Mouse (Mus musculus): ENCODE measurements around the gene Jhy. TPM values are rescaled to one million over a fixed set of nuclear protein-coding genes. Genes with fewer than 3 reads are reported as not detected.

Jhy gene
- total and polyA plus RNA-seq, 3 experiments = 0.10 TPM; not detected in 2

DNA sequence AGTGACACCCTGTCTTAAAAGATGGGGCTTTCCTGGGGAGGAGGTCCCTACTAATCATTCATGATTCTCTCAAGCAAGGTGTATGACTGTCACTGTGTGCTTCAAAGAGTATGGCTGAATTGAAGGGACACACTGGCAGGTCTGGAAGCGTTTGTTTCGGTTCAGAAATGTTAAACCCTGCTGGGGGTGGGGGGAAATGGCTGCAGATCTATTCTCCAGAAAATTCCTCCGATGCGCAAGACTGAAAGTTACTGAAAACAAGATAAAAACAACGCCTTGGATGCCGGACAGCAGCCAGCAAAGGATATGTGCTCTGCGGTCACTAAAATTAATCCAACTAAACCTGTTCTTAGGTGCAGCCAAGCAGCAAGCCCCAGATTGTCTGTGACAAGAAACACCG is 55.5 kb downstream of the Jhy start:
- no peak for DNase-seq
- WGBS = 75% methylated on average over 8 of the region's 8 CpGs
- no peak overlapping the region for H3K9ac ChIP-seq (ENCODE audit: low read depth, low read length)
- no peak overlapping the region for H3K4me3 ChIP-seq
- no peaks in the 10 kb centered on the region for H3K36me3 ChIP-seq (ENCODE audit: control insufficient read depth, insufficient read depth, low read length)
- no peaks in the 10 kb centered on the region for H3K79me2 ChIP-seq (replicated peaks; ENCODE audit: control insufficient read depth, insufficient read depth, low read length)
- H3K27me3 ChIP-seq (ENCODE audit: control insufficient read depth, insufficient read depth, low read length) = no peaks in the 10 kb centered on the region
- TF ChIP-seq CTCF (IDR thresholded peaks at IDR 0.05) = no peak
- no peak for TF ChIP-seq POLR2A (IDR thresholded peaks at IDR 0.05; ENCODE audit: insufficient read depth, low read depth, low read length)
- TF ChIP-seq EP300 (IDR thresholded peaks at IDR 0.05; ENCODE audit: insufficient read depth, low read depth, low read length) = no peak
- no peaks in the 10 kb centered on the region for H3K4me1 ChIP-seq (ENCODE audit: control insufficient read depth, insufficient read depth, low read length)
- H3K27ac ChIP-seq = no peak overlapping the region
- intact Hi-C loops (cut with DNase I) = no loop called here

DNA sequence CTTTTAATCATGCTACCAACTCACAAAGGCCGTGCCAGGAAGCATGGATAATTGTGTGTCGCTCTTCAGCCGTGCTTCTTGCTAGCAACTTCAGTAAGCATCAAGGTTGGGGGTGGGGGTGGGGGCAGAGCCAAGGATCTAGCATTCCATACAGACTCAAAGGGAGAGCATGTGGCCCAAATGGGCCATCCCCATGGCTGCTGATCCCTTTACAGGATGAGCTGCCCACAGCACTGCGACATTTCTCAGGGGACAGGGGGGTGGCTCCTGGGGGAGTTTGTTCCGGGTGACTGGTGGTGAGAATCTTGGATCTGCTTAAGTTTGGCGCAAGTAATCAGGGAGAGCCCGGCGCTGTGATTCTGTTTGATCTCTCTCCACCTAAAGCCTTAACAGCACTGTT is 56.5 kb downstream of the Jhy start:
- TF ChIP-seq POLR2A (IDR thresholded peaks at IDR 0.05; ENCODE audit: insufficient read depth, low read depth, low read length) (no peak), EP300 (IDR thresholded peaks at IDR 0.05; ENCODE audit: insufficient read depth, low read depth, low read length) (no peak)
- Histone ChIP-seq H3K27me3 (ENCODE audit: control insufficient read depth, insufficient read depth, low read length) (no peaks in the 10 kb centered on the region), H3K4me1 (ENCODE audit: control insufficient read depth, insufficient read depth, low read length) (no peaks in the 10 kb centered on the region), H3K9ac (ENCODE audit: low read depth, low read length) (no peak overlapping the region), H3K4me3 (no peak overlapping the region), H3K27ac (no peak overlapping the region), H3K36me3 (ENCODE audit: control insufficient read depth, insufficient read depth, low read length) (no peaks in the 10 kb centered on the region), H3K79me2 (replicated peaks; ENCODE audit: control insufficient read depth, insufficient read depth, low read length) (no peaks in the 10 kb centered on the region)
- 35% methylated on average over 8 of the region's 8 CpGs for WGBS
- intact Hi-C loops (cut with DNase I) = no loop called here
- no peak for DNase-seq

DNA sequence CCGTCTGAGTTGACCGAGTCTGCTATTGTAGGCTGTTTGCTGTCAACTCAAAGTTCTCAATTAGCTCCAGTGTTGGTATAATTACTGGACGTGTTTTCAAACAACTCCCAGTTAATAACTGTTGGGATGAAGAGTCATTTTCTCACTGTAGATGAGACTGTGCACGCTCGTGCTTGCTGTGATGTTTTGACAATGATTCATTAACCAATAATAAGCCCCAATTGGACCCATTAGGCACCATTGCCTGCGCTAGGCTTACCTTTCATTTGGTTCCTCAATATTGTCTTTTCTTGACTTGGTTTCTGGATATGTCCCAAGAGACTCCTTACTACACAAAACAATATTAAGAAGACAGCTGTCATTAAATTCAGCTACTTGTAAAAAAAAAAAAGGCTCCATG is 71.5 kb downstream of the Jhy start:
- intact Hi-C loops (cut with DNase I) = no loop called here
- no peaks in the 10 kb centered on the region for H3K4me1 ChIP-seq (ENCODE audit: control insufficient read depth, insufficient read depth, low read length)
- no peak for DNase-seq
- H3K27me3 ChIP-seq (ENCODE audit: control insufficient read depth, insufficient read depth, low read length) = peaks cover 2% of the 10 kb centered on the region; the same call in 1 of the 2 replicates
- H3K36me3 ChIP-seq (ENCODE audit: control insufficient read depth, insufficient read depth, low read length) = no peaks in the 10 kb centered on the region
- no peak overlapping the region for H3K4me3 ChIP-seq
- H3K9ac ChIP-seq (ENCODE audit: low read depth, low read length) = no peak overlapping the region
- TF ChIP-seq POLR2A (IDR thresholded peaks at IDR 0.05; ENCODE audit: insufficient read depth, low read depth, low read length) (no peak), EP300 (IDR thresholded peaks at IDR 0.05; ENCODE audit: insufficient read depth, low read depth, low read length) (no peak), CTCF (IDR thresholded peaks at IDR 0.05) (no peak)
- H3K79me2 ChIP-seq (replicated peaks; ENCODE audit: control insufficient read depth, insufficient read depth, low read length) = no peaks in the 10 kb centered on the region
- H3K27ac ChIP-seq = no peak overlapping the region
- 85% methylated on average over 6 of the region's 6 CpGs for WGBS

DNA sequence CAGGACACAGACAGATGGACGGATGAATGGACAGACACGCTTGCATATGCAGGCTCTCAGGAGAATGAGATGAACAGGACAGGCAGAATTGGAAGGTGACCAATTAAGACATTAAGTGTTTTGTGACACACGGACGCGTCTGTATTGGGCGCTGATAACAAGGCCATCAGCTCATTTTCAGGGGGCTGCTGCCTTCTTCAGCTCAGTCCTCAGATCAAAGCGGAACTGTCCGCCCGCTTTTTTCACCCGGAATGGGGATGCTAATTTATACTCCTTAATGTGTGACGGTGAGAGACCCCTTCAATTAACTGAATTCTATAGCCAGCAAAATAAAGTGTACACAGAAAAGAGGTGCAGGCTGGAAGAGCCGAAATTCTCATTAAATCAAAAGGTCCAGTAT is 74.5 kb downstream of the Jhy start:
- H3K4me3 ChIP-seq = no peak overlapping the region
- H3K9ac ChIP-seq (ENCODE audit: low read depth, low read length) = no peak overlapping the region
- no peak for DNase-seq
- TF ChIP-seq CTCF (IDR thresholded peaks at IDR 0.05) = no peak
- no peak for TF ChIP-seq EP300 (IDR thresholded peaks at IDR 0.05; ENCODE audit: insufficient read depth, low read depth, low read length)
- no peak for TF ChIP-seq POLR2A (IDR thresholded peaks at IDR 0.05; ENCODE audit: insufficient read depth, low read depth, low read length)
- H3K27me3 ChIP-seq (ENCODE audit: control insufficient read depth, insufficient read depth, low read length) = peaks cover 2% of the 10 kb centered on the region; the same call in 1 of the 2 replicates
- 49% methylated on average over 12 of the region's 12 CpGs for WGBS
- H3K27ac ChIP-seq = no peak overlapping the region
- H3K79me2 ChIP-seq (replicated peaks; ENCODE audit: control insufficient read depth, insufficient read depth, low read length) = no peaks in the 10 kb centered on the region
- H3K4me1 ChIP-seq (ENCODE audit: control insufficient read depth, insufficient read depth, low read length) = no peaks in the 10 kb centered on the region
- H3K36me3 ChIP-seq (ENCODE audit: control insufficient read depth, insufficient read depth, low read length) = no peaks in the 10 kb centered on the region
- intact Hi-C loops (cut with DNase I) = no loop called here

DNA sequence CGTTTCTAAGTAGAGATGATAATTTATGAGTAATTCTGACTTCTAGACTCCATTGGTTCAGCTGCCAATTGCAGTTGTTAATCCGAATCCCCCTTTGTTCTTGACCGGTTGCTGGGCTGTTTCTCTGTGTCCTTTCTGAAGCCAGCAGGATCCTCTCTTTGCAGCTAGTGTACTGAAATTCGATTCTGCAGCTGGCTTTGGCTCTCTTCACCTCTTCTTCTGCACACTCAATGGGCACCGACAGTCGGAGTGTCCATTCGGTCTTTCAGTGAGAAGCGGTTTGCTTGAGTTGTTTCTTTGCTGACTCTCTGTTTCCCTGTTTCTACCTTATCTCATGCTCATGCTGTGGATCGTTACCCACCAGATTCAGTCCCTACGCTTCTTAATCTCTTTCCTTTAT is 78.2 kb downstream of the Jhy start:
- H3K27me3 ChIP-seq (ENCODE audit: control insufficient read depth, insufficient read depth, low read length) = 0 out of 2 replicates have a peak, but pooled peaks cover 1% of the 10 kb centered on the region
- no peaks in the 10 kb centered on the region for H3K79me2 ChIP-seq (replicated peaks; ENCODE audit: control insufficient read depth, insufficient read depth, low read length)
- DNase-seq = no peak
- no peaks in the 10 kb centered on the region for H3K36me3 ChIP-seq (ENCODE audit: control insufficient read depth, insufficient read depth, low read length)
- intact Hi-C loops (cut with DNase I) = no loop called here
- no peak overlapping the region for H3K27ac ChIP-seq
- 41% methylated on average over 10 of the region's 10 CpGs for WGBS
- H3K9ac ChIP-seq (ENCODE audit: low read depth, low read length) = no peak overlapping the region
- no peak for TF ChIP-seq CTCF (IDR thresholded peaks at IDR 0.05)
- H3K4me1 ChIP-seq (ENCODE audit: control insufficient read depth, insufficient read depth, low read length) = no peaks in the 10 kb centered on the region
- no peak overlapping the region for H3K4me3 ChIP-seq

DNA sequence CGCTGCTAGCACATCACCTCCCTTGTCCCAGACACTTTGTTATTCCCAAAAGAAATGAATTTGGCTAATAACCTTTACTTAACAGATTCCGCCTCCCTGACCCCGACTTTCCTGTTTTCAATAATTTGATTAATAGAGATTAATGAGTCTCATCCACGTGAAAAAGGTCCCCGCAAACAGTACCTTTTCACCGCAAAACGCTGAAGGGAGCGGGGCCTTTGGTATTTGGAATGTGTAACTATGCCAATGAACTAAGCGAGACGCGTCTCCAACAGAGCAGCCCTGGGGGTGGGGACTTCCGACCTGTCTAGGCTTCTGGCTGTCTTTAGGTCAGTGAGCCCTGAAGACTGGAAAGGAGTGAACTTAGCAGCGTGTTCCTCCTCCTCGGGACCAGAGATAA is 84.9 kb downstream of the Jhy start:
- Histone ChIP-seq H3K4me1 (ENCODE audit: control insufficient read depth, insufficient read depth, low read length) (no peaks in the 10 kb centered on the region), H3K27me3 (ENCODE audit: control insufficient read depth, insufficient read depth, low read length) (peaks cover 35% of the 10 kb centered on the region), H3K79me2 (replicated peaks; ENCODE audit: control insufficient read depth, insufficient read depth, low read length) (no peaks in the 10 kb centered on the region), H3K36me3 (ENCODE audit: control insufficient read depth, insufficient read depth, low read length) (no peaks in the 10 kb centered on the region), H3K9ac (ENCODE audit: low read depth, low read length) (no peak overlapping the region), H3K4me3 (no peak overlapping the region), H3K27ac (no peak overlapping the region)
- no peak for DNase-seq
- intact Hi-C loops (cut with DNase I) = no loop called here
- WGBS = 3% methylated on average over 14 of the region's 14 CpGs
- no peak for TF ChIP-seq POLR2A (IDR thresholded peaks at IDR 0.05; ENCODE audit: insufficient read depth, low read depth, low read length)
- no peak for TF ChIP-seq EP300 (IDR thresholded peaks at IDR 0.05; ENCODE audit: insufficient read depth, low read depth, low read length)
- no peak for TF ChIP-seq CTCF (IDR thresholded peaks at IDR 0.05)
